Mouse (Mus musculus): ENCODE measurements around the gene Mpped1. TPM values are rescaled to one million over a fixed set of nuclear protein-coding genes. Genes with fewer than 3 reads are reported as not detected.
A peak's percentile ranks its signal among the peaks of the same experiment; 100 is the strongest.

The Mpped1 gene
- polyA plus RNA-seq (2015; fragmentation: Nextera tagmentation; extraction: Ambion mirVana), result 0.88 and 1.1 TPM in 2 replicates

DNA sequence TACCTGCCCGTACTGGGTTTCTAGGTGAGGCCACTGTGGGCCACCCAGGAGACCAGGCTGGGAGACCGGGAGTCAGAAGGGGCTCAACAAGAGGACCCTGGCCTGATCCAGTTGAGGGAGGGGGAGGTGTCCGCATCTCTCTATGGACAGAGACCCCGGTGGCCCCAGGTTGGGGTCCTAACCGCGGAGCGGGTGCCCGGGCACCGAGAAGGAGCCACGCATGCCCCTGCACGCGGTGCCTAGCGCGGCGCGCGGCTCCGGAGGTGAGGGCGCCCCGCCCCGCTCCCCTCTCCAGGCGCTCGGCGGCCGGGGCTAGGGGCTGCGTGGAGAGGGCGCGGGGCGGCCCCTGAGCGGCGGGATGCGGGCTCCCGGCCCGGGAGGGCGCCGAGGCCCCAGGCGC, at the start of gene Mpped1:
Gene Mpped1 (plus strand): TSS at position 81 of the 400 bp plus-strand sequence.
- H3K4me3 ChIP-seq (replicated peaks), result peak within 1 kb of the TSS; percentile 52
- 3% methylated on average over 26 of the region's 37 CpGs for WGBS
- H3K27ac ChIP-seq, result no peak within 1 kb of the TSS
- H3K4me1 ChIP-seq, result peaks cover 8% of the 10 kb centered on the region; the same call in 1 of the 2 replicates
- peak within 1 kb of the TSS; percentile 84 for H3K4me2 ChIP-seq
- no peak within 1 kb of the TSS for H3K9ac ChIP-seq
- H3K36me3 ChIP-seq, result no peaks in the 10 kb centered on the region
- peaks cover 58% of the 10 kb centered on the region for H3K27me3 ChIP-seq (replicated peaks)
- ATAC-seq (ENCODE audit: insufficient read depth, low FRiP score, low read depth), result no peak
- H3K9me3 ChIP-seq, result no peaks in the 10 kb centered on the region

DNA sequence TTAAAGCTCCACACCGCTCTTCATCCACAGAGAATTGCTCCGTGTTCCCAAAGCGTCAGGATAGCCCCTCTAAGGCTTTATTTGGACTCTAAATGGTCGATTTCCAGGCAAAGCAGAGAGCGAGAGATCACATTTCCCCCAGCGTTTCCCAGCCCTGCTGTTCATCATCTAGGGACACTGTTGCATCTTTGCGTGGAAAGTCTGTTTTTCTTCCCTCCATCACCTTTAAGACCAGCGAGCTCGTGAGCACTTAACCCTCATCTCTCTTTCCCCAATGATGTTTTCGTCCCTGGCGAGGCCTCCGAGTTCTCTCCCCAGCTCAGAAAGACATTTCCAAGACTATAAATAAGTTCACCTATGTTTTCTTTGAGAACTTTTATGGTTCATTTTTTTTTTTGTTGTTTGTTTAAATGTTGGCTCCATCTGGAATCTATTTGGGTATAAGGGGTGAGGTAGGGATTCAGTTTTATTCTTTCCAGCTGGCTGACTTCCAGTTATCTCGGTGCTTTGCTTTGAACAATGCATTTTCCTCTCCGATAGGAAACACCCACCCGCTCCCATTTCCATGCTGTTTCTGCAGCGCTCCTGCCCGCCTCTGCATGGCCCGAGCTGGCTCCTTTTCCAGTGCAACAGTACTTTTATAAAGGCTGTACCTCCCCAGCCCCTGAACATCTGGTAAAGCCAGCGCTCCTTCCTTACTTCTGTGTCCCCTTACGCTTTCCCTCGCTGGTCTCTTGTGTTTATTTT, 38.4 kb upstream of the Mpped1 start:
- no peaks in the 10 kb centered on the region for H3K27me3 ChIP-seq (replicated peaks)
- no peaks in the 10 kb centered on the region for H3K9me3 ChIP-seq
- WGBS, result 21% methylated on average over 21 of the region's 21 CpGs
- peak overlapping the region; percentile 31 for H3K27ac ChIP-seq
- no peak for ATAC-seq (ENCODE audit: insufficient read depth, low FRiP score, low read depth)
- H3K4me3 ChIP-seq (replicated peaks), result no peak overlapping the region
- H3K4me1 ChIP-seq, result 0 out of 2 replicates have a peak, but pooled peaks cover 6% of the 10 kb centered on the region
- H3K36me3 ChIP-seq, result no peaks in the 10 kb centered on the region
- no peak overlapping the region for H3K9ac ChIP-seq
- no peak overlapping the region for H3K4me2 ChIP-seq

DNA sequence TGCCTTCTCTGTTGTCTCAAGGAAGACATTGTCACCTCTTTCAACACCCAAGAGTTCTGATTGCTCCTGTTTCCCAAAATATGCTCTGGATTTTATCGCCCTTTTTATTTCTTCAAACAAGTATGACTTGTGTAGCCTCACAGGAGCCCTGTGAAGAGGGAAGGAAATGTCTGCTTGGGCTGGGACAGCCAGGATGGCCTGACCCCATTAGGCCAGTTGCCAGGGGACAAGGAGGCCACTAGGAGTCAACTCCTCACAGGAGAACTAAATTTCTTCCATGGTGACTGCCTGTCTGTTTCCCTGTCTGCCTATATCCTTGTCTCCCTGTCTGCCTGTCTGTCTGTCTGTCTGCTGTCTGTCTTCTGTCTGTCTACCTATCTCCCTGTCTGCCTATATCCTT, 37.2 kb upstream of the Mpped1 start:
- no peaks in the 10 kb centered on the region for H3K9me3 ChIP-seq

DNA sequence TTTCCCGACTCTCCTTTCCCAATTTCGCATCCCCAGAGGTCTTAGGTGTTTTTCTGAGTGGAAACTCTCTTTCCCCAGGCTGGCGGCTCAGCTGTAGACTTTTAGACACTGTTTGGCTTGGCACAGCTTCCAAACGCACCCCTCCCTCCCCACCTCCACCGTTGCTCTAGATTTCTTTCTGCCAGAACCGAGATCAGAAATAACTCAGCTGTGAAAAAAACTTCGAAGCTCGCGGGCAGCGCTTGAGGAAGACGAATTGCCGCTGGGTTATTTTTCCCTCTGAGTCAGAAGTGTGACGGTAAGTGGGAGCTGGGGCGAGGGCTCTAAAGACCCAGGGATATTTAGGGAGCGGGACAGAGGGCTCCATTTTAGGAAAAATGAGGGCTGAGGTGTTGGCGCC, 33.0 kb upstream of the Mpped1 start:
- WGBS, result 44% methylated on average over 16 of the region's 16 CpGs
- Histone ChIP-seq H3K4me1 (0 out of 2 replicates have a peak, but pooled peaks cover 8% of the 10 kb centered on the region), H3K27ac (no peak overlapping the region), H3K9me3 (no peaks in the 10 kb centered on the region), H3K27me3 (replicated peaks) (no peaks in the 10 kb centered on the region), H3K4me3 (replicated peaks) (no peak overlapping the region), H3K36me3 (no peaks in the 10 kb centered on the region), H3K9ac (no peak overlapping the region), H3K4me2 (no peak overlapping the region)
- no peak for ATAC-seq (ENCODE audit: insufficient read depth, low FRiP score, low read depth)

More for the DNA sequence above, 37.2 kb upstream of the Mpped1 start:
- Histone ChIP-seq H3K9ac (no peak overlapping the region), H3K4me1 (0 out of 2 replicates have a peak, but pooled peaks cover 8% of the 10 kb centered on the region), H3K4me2 (no peak overlapping the region), H3K4me3 (replicated peaks) (no peak overlapping the region), H3K27me3 (replicated peaks) (no peaks in the 10 kb centered on the region), H3K27ac (no peak overlapping the region), H3K36me3 (no peaks in the 10 kb centered on the region)
- no peak for ATAC-seq (ENCODE audit: insufficient read depth, low FRiP score, low read depth)
- 81% methylated on average over 1 of the region's 1 CpGs for WGBS

DNA sequence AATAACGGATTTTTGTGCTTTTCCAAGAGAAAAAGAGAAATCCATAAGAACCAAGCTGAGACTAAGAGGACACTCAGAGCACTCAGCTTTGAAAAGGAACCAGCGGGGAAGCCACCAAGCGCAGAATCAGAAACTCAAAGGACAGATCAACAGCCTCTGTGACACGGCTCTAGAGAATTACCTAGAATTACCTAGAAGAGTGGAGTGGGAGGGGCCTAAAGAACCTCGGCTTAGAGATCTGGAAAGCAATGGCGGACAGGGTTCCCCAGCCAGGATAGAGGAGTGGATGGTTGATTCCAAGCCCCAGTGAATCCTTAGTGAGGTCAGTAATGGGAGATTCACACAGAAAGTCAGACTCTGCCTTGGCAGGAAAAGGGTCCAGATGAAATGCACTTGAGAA, 30.3 kb upstream of the Mpped1 start:
- Histone ChIP-seq H3K4me1 (0 out of 2 replicates have a peak, but pooled peaks cover 4% of the 10 kb centered on the region), H3K27ac (no peak overlapping the region), H3K36me3 (no peaks in the 10 kb centered on the region), H3K27me3 (replicated peaks) (no peaks in the 10 kb centered on the region), H3K4me3 (replicated peaks) (no peak overlapping the region), H3K9me3 (no peaks in the 10 kb centered on the region), H3K4me2 (no peak overlapping the region), H3K9ac (no peak overlapping the region)
- no peak for ATAC-seq (ENCODE audit: insufficient read depth, low FRiP score, low read depth)
- 81% methylated on average over 6 of the region's 6 CpGs for whole genome bisulfite sequencing

DNA sequence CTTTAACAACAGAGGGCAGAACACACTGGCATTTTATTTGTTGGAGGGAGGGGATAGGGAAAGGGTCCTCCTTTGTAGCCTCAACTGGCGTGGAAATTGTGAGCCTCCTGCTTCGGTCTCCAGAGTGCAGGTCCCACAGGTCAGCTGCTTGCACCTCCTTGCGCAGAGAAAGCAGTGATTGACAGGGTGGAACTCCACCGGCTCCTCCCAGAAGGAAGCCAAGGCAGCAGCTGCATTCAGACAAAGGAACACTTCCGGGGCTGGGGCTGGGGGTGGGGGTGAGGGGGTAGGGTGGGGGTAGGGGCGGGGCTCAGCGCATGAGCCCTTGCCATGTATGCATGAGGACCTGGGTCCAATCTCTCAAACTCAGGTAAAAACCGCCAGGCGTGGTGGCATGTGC, 29.8 kb upstream of the Mpped1 start:
- Histone ChIP-seq H3K4me2 (no peak overlapping the region), H3K9me3 (no peaks in the 10 kb centered on the region), H3K9ac (no peak overlapping the region), H3K27ac (no peak overlapping the region), H3K4me3 (replicated peaks) (no peak overlapping the region), H3K27me3 (replicated peaks) (no peaks in the 10 kb centered on the region), H3K36me3 (no peaks in the 10 kb centered on the region), H3K4me1 (0 out of 2 replicates have a peak, but pooled peaks cover 4% of the 10 kb centered on the region)
- WGBS, result 63% methylated on average over 9 of the region's 9 CpGs
- no peak for ATAC-seq (ENCODE audit: insufficient read depth, low FRiP score, low read depth)

DNA sequence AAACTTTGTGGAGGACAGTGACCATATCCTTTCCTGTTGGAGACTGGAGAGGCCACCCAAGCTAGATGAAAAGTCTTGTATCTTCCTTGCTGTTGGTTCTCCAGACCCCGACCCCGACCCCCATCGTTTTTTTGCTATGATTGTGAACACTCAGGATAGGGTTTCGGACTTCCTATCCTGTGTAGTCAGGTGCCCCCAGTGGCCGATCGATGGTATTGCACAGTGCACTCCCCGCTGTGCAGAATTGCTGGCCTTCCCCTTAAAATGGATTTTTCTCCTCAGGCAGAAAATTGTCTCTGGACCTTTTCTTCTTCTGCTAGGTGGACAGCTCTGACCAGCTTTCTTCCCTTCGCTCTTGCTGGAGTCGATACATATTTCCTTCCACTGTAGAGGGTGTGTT, 22.5 kb upstream of the Mpped1 start:
- Histone ChIP-seq H3K27ac (no peak overlapping the region), H3K9ac (no peak overlapping the region), H3K36me3 (no peaks in the 10 kb centered on the region), H3K4me2 (no peak overlapping the region), H3K4me1 (no peaks in the 10 kb centered on the region), H3K9me3 (no peaks in the 10 kb centered on the region), H3K27me3 (replicated peaks) (no peaks in the 10 kb centered on the region), H3K4me3 (replicated peaks) (no peak overlapping the region)
- ATAC-seq (ENCODE audit: insufficient read depth, low FRiP score, low read depth), result no peak
- 25% methylated on average over 9 of the region's 9 CpGs for WGBS

DNA sequence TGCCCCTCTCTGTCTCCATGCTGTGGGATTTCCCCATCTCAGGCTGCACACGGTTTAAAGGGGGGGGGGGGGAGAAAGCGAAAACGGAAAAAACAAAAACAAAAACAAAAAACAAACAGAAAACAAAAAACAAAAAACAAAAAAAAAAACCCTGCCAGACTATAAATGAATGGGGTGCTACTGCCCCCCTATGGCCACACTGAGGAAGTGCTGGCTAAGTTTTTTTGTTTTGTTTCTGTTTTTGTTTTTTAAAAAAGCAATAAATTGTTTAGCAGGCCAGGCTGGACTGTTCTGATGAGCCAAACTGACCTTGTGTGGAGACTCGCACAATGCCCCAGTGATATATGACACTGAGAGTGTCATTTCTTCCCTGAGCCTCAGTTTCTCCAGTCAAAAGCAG, 20.3 kb upstream of the Mpped1 start:
- no peak overlapping the region for H3K9ac ChIP-seq
- no peaks in the 10 kb centered on the region for H3K27me3 ChIP-seq (replicated peaks)
- no peak overlapping the region for H3K27ac ChIP-seq
- ATAC-seq (ENCODE audit: insufficient read depth, low FRiP score, low read depth), result no peak
- H3K36me3 ChIP-seq, result no peaks in the 10 kb centered on the region
- no peaks in the 10 kb centered on the region for H3K9me3 ChIP-seq
- no peak overlapping the region for H3K4me2 ChIP-seq
- no peak overlapping the region for H3K4me3 ChIP-seq (replicated peaks)
- no peaks in the 10 kb centered on the region for H3K4me1 ChIP-seq
- 8% methylated on average over 4 of the region's 4 CpGs for WGBS

DNA sequence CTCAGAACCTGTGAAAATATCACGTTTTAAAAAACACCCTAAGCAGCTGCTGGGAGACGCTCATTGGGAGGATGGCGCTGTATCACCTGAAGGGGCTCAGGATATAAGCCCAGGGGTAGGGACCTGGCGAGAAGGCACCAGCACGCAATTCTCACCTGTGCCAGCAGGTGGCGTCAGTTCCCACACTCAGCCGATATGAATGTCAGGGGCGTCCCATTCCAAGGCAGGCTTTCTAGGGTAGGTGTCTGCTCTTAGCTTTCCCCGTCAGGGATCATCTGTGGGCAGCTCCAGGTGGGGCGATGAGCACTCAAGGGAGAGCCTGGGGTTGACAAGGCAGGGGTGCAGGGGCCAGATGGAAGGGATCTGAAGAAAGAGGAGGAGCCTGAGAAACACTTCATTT, 18.6 kb upstream of the Mpped1 start:
- no peak overlapping the region for H3K4me3 ChIP-seq (replicated peaks)
- no peak overlapping the region for H3K27ac ChIP-seq
- H3K9me3 ChIP-seq, result no peaks in the 10 kb centered on the region
- WGBS, result 7% methylated on average over 10 of the region's 10 CpGs
- no peaks in the 10 kb centered on the region for H3K27me3 ChIP-seq (replicated peaks)
- H3K9ac ChIP-seq, result no peak overlapping the region
- H3K36me3 ChIP-seq, result no peaks in the 10 kb centered on the region
- ATAC-seq (ENCODE audit: insufficient read depth, low FRiP score, low read depth), result no peak
- H3K4me1 ChIP-seq, result no peaks in the 10 kb centered on the region
- no peak overlapping the region for H3K4me2 ChIP-seq

DNA sequence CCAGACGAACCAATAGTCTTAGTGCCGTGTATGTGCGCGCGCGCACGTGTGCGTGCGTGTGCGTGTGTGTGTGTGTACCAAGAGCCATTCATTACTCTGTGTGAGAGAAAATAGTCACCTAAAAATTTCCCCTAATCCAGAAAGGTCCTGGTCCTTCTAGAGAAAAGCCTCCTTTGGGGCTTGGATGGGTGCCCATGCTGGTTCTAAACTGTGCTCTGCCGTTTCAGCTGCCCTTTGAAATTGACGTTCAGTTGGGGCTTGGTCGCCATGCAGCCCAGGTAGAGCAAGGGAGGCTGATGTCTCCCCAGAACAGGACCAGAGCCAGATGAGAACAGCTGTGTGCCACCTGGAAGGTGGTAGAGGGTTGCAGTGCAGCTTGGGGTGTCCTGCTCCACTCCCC, 17.8 kb upstream of the Mpped1 start:
- Histone ChIP-seq H3K27me3 (replicated peaks) (no peaks in the 10 kb centered on the region), H3K36me3 (no peaks in the 10 kb centered on the region), H3K4me2 (no peak overlapping the region), H3K9me3 (no peaks in the 10 kb centered on the region), H3K4me1 (no peaks in the 10 kb centered on the region), H3K27ac (no peak overlapping the region), H3K4me3 (replicated peaks) (no peak overlapping the region), H3K9ac (no peak overlapping the region)
- WGBS, result 86% methylated on average over 13 of the region's 13 CpGs
- no peak for ATAC-seq (ENCODE audit: insufficient read depth, low FRiP score, low read depth)

DNA sequence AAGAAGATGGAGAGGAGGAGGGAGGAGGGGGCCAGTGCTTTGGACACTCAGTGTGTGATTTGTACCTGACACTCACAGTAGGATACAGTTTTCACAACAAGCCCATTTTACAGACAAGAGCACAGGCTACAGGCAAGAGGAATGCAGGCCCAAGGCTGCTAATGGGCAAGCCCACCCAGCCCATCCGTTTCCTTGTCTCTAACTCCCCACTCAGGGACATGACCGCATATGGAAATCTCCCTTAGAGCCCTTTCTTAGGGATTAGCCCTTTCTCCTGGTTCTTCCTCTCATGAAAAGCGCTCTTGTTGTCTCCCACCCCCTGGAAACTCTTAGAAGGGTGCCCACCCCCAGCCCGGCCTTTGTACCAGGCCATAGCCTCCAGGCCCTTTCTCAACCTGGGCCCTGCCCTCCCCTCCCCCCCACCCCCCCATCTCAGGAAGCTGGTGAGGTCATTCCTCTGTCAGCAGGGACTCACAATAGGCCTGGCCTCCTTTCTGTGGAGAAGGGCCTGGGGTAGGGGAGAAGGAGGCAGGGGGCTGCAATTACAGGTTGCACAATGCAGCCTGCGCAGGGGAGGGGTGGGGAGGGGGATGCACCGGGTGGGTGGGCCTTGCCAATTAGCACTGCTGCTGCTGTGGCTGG, 13.8 kb upstream of the Mpped1 start:
- H3K9me3 ChIP-seq, result no peaks in the 10 kb centered on the region
- no peak overlapping the region for H3K4me3 ChIP-seq (replicated peaks)
- H3K27me3 ChIP-seq (replicated peaks), result no peaks in the 10 kb centered on the region
- WGBS, result 31% methylated on average over 6 of the region's 6 CpGs
- H3K4me1 ChIP-seq, result no peaks in the 10 kb centered on the region
- no peaks in the 10 kb centered on the region for H3K36me3 ChIP-seq
- no peak overlapping the region for H3K9ac ChIP-seq
- ATAC-seq (ENCODE audit: insufficient read depth, low FRiP score, low read depth), result 0 out of 2 replicates have a peak, but pooled peaks have one; percentile 14
- H3K27ac ChIP-seq, result no peak overlapping the region
- no peak overlapping the region for H3K4me2 ChIP-seq

DNA sequence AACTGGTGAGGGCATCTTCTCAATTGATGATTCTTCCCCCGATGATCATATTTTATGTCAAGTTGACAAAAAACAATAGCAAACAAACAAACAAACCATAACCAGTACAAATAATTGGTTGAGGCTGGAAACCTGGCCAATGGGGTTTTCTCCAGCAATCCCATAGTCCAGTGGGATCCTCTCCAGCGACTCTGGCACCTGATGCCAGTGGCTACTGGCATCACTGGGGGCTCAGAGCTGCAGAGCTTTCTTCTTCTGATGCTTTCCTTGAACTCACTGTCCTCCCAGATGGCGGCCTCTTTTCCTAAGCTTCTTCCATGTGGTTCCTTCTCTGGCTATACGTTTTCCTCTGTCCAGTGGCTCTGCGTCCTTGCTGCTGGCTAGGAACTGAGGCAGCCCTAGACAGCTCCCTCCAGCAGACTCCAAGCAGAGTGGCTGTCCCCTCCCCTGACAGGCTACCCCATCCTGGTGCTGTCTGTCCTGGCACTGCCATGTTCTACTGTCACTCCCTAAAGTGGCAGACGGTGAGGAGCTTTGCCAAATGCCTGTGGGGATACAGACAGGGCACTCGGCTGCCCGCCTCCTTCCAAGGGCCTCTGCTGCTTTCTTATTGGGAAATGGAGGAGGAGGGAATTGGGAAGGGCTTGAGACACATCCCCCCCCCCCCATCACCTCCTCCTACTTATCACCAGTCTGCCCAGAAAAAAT, 7.8 kb upstream of the Mpped1 start:
- H3K4me3 ChIP-seq (replicated peaks), result no peak overlapping the region
- no peak overlapping the region for H3K27ac ChIP-seq
- H3K27me3 ChIP-seq (replicated peaks), result no peaks in the 10 kb centered on the region; the same call in 1 of the 2 replicates
- H3K9me3 ChIP-seq, result no peaks in the 10 kb centered on the region
- ATAC-seq (ENCODE audit: insufficient read depth, low FRiP score, low read depth), result no peak
- H3K4me2 ChIP-seq, result no peak overlapping the region
- no peaks in the 10 kb centered on the region for H3K36me3 ChIP-seq
- no peaks in the 10 kb centered on the region for H3K4me1 ChIP-seq
- no peak overlapping the region for H3K9ac ChIP-seq
- 74% methylated on average over 8 of the region's 8 CpGs for WGBS

Data from stomach, embryonic 15.5 days (tissue).